Mouse (Mus musculus): ENCODE measurements around the gene Tmem231. TPM values are rescaled to one million over a fixed set of nuclear protein-coding genes. Genes with fewer than 3 reads are reported as not detected.

Gene Tmem231
- 10 to 100 TPM; 12.0 to 12.7 TPM for total RNA-seq (2021)
- long read RNA-seq, experiment 1, transcript Tmem231-201 (7 exons, 2,984 nt): major isoform, 11 of 21 reads
- long read RNA-seq, experiment 1, partial matches to known transcripts: 4 of 21 reads
- long read RNA-seq, experiment 1, other reads (novel, unspliced or antisense): 6 of 21 reads
- long read RNA-seq, experiment 2, transcript Tmem231-201 (7 exons, 2,984 nt): major isoform, 6 of 11 reads
- long read RNA-seq, experiment 2, partial matches to known transcripts: 4 of 11 reads
- long read RNA-seq, experiment 2, other reads (novel, unspliced or antisense): 1 of 11 reads

- peak; percentile 84 to 94 for DNase-seq (ENCODE audit: low spot score in 2 of 2)
Measured at GRCm38 (mm10) chr8:111933348-111934076, at the start of gene Tmem231. Gene Tmem231, minus strand, starts transcription at chr8:111933881.

- DNase-seq (ENCODE audit: low spot score in 2 of 2): no peak
Measured at GRCm38 (mm10) chr8:111982116-111982515, 48.4 kb upstream of the Tmem231 start.

GRCm38 (mm10) chr8:111978147-111978546 lies 44.5 kb upstream of the Tmem231 start:
- DNase-seq (ENCODE audit: low spot score in 2 of 2): no peak

GRCm38 (mm10) chr8:111976326-111976725 lies 42.6 kb upstream of the Tmem231 start:
- DNase-seq (ENCODE audit: low spot score in 2 of 2): no peak

- no peak for DNase-seq (ENCODE audit: low spot score in 2 of 2)
Measured at GRCm38 (mm10) chr8:111975706-111976105, 42.0 kb upstream of the Tmem231 start.

- no peak for DNase-seq (ENCODE audit: low spot score in 2 of 2)
Measured at GRCm38 (mm10) chr8:111974138-111974537, 40.5 kb upstream of the Tmem231 start.

GRCm38 (mm10) chr8:111968991-111969390 lies 35.3 kb upstream of the Tmem231 start:
- no peak for DNase-seq (ENCODE audit: low spot score in 2 of 2)

GRCm38 (mm10) chr8:111968541-111968940 lies 34.9 kb upstream of the Tmem231 start:
- no peak for DNase-seq (ENCODE audit: low spot score in 2 of 2)

- no peak for DNase-seq (ENCODE audit: low spot score in 2 of 2)
Measured at GRCm38 (mm10) chr8:111967246-111967870, 33.7 kb upstream of the Tmem231 start.

GRCm38 (mm10) chr8:111964849-111965561 lies 31.3 kb upstream of the Tmem231 start:
- no peak for DNase-seq (ENCODE audit: low spot score in 2 of 2)

- no peak for DNase-seq (ENCODE audit: low spot score in 2 of 2)
Measured at GRCm38 (mm10) chr8:111964351-111964750, 30.7 kb upstream of the Tmem231 start.

GRCm38 (mm10) chr8:111963546-111963945 lies 29.9 kb upstream of the Tmem231 start:
- DNase-seq (ENCODE audit: low spot score in 2 of 2): no peak

- DNase-seq (ENCODE audit: low spot score in 2 of 2): no peak
Measured at GRCm38 (mm10) chr8:111963091-111963490, 29.4 kb upstream of the Tmem231 start.

- DNase-seq (ENCODE audit: low spot score in 2 of 2): no peak
Measured at GRCm38 (mm10) chr8:111962589-111962988, 28.9 kb upstream of the Tmem231 start.

GRCm38 (mm10) chr8:111961330-111961729 lies 27.6 kb upstream of the Tmem231 start:
- no peak for DNase-seq (ENCODE audit: low spot score in 2 of 2)

GRCm38 (mm10) chr8:111960591-111961321 lies 27.1 kb upstream of the Tmem231 start:
- no peak for DNase-seq (ENCODE audit: low spot score in 2 of 2)

GRCm38 (mm10) chr8:111957231-111957630 lies 23.6 kb upstream of the Tmem231 start:
- no peak for DNase-seq (ENCODE audit: low spot score in 2 of 2)

GRCm38 (mm10) chr8:111955879-111956278 lies 22.2 kb upstream of the Tmem231 start:
- no peak for DNase-seq (ENCODE audit: low spot score in 2 of 2)

GRCm38 (mm10) chr8:111954844-111955594 lies 21.3 kb upstream of the Tmem231 start:
- no peak for DNase-seq (ENCODE audit: low spot score in 2 of 2)

- no peak for DNase-seq (ENCODE audit: low spot score in 2 of 2)
Measured at GRCm38 (mm10) chr8:111951936-111952335, 18.3 kb upstream of the Tmem231 start.

All from left cerebral cortex, adult 18-20 months (tissue).